Mouse (Mus musculus) limb, embryonic 13.5 days (tissue): ENCODE measurements around the gene Stat2. TPM values are rescaled to one million over a fixed set of nuclear protein-coding genes. Genes with fewer than 3 reads are reported as not detected.
A peak's percentile ranks its signal among the peaks of the same experiment; 100 is the strongest.

Source experiments
- ATAC-seq: fragments of 200-750 bp; cut with Nextera tagmentation; 2 replicates; pipeline ENCODE4 v1.8.0; 2017; ENCODE audit warnings: low read depth, moderate number of reproducible peaks, moderate TSS enrichment; ENCODE audit not compliant: low FRiP score
- H3K27ac ChIP-seq: fragments of 300-500 bp; sonication (generic); 2 replicates; pipeline ENCODE4 v1.5.1; 2015; ENCODE audit warnings: inconsistent platforms, mild to moderate bottlenecking, moderate library complexity
- H3K27me3 ChIP-seq: fragments of 300-500 bp; sonication (generic); 2 replicates; pipeline ENCODE4 v1.6.1; 2015; ENCODE audit warnings: mild to moderate bottlenecking, inconsistent platforms
- H3K36me3 ChIP-seq: fragments of 300-500 bp; sonication (generic); 2 replicates; pipeline ENCODE4 v1.6.1; 2015; ENCODE audit warnings: inconsistent platforms, mild to moderate bottlenecking, moderate library complexity
- H3K4me1 ChIP-seq: fragments of 300-500 bp; sonication (generic); 2 replicates; pipeline ENCODE4 v1.6.1; 2015; ENCODE audit warnings: inconsistent platforms
- H3K4me2 ChIP-seq: fragments of 300-500 bp; sonication (generic); replicated peaks from 2 replicates; pipeline ENCODE4 v1.6.1; 2015; ENCODE audit warnings: inconsistent platforms, mild to moderate bottlenecking, moderate library complexity
- H3K4me3 ChIP-seq: fragments of 300-500 bp; sonication (generic); 2 replicates; pipeline ENCODE4 v1.5.1; 2015; ENCODE audit warnings: moderate library complexity, mild to moderate bottlenecking, inconsistent platforms
- H3K9ac ChIP-seq: fragments of 300-500 bp; sonication (generic); 2 replicates; pipeline ENCODE4 v1.6.1; 2015; ENCODE audit warnings: mild to moderate bottlenecking, inconsistent platforms
- H3K9me3 ChIP-seq: fragments of 300-500 bp; sonication (generic); 2 replicates; pipeline ENCODE4 v1.6.1; 2016; ENCODE audit warnings: inconsistent platforms
- WGBS: fragments of 180-500 bp; shearing (Covaris S2); methylation state at CpG from one replicate; pipeline ENCODE4 v1.1.7; 2015; 5-methylcytosine and 5-hydroxymethylcytosine counted together
- polyA plus RNA-seq: library from polyadenylated mRNA; unstranded; fragments of >200 nt; fragmentation: Nextera tagmentation; extraction: Ambion mirVana; gene quantifications from 2 replicates; pipeline ENCODE4 v1.2.1, GENCODE M21; 2015

Stat2 gene
- polyA plus RNA-seq, 1 experiment from 2014 or later = 16.6 TPM

- H3K36me3 ChIP-seq = peaks cover 49% of the 10 kb centered on the region
- peaks cover 22% of the 10 kb centered on the region for H3K4me1 ChIP-seq
- H3K4me3 ChIP-seq = no peak overlapping the region
- no peak for ATAC-seq
- H3K27me3 ChIP-seq = no peaks in the 10 kb centered on the region
- H3K27ac ChIP-seq = peak overlapping the region; percentile 10; the same call in 1 of the 2 replicates
- H3K9me3 ChIP-seq = no peaks in the 10 kb centered on the region
- WGBS = 78% methylated on average over 15 of the region's 15 CpGs
- no peak overlapping the region for H3K4me2 ChIP-seq
- H3K9ac ChIP-seq = no peak overlapping the region
Measured at GRCm38 (mm10) chr10:128237807-128238480, 32.4 kb upstream of the Stat2 start.

- Histone ChIP-seq H3K4me2 (no peak overlapping the region), H3K4me1 (peaks cover 16% of the 10 kb centered on the region), H3K9me3 (no peaks in the 10 kb centered on the region), H3K9ac (no peak overlapping the region), H3K27me3 (no peaks in the 10 kb centered on the region), H3K36me3 (peaks cover 57% of the 10 kb centered on the region), H3K4me3 (no peak overlapping the region), H3K27ac (no peak overlapping the region)
- 93% methylated on average over 4 of the region's 4 CpGs for WGBS
- no peak for ATAC-seq
Measured at GRCm38 (mm10) chr10:128239140-128239539, 31.2 kb upstream of the Stat2 start.

- no peaks in the 10 kb centered on the region for H3K27me3 ChIP-seq
- H3K9me3 ChIP-seq = no peaks in the 10 kb centered on the region
- no peak for ATAC-seq
- H3K9ac ChIP-seq = no peak overlapping the region
- H3K4me3 ChIP-seq = no peak overlapping the region
- 90% methylated on average over 18 of the region's 18 CpGs for WGBS
- H3K27ac ChIP-seq = no peak overlapping the region
- peaks cover 16% of the 10 kb centered on the region for H3K4me1 ChIP-seq
- H3K36me3 ChIP-seq = peaks cover 61% of the 10 kb centered on the region
- H3K4me2 ChIP-seq = no peak overlapping the region
Measured at GRCm38 (mm10) chr10:128240131-128240530, 30.2 kb upstream of the Stat2 start.

- H3K36me3 ChIP-seq = peaks cover 90% of the 10 kb centered on the region
- no peak overlapping the region for H3K27ac ChIP-seq
- no peak for ATAC-seq
- no peaks in the 10 kb centered on the region for H3K9me3 ChIP-seq
- 95% methylated on average over 8 of the region's 8 CpGs for WGBS
- H3K4me1 ChIP-seq = no peaks in the 10 kb centered on the region
- H3K9ac ChIP-seq = no peak overlapping the region
- no peaks in the 10 kb centered on the region for H3K27me3 ChIP-seq
- no peak overlapping the region for H3K4me2 ChIP-seq
- no peak overlapping the region for H3K4me3 ChIP-seq
Measured at GRCm38 (mm10) chr10:128243252-128243651, 27.1 kb upstream of the Stat2 start.

- H3K27me3 ChIP-seq = no peaks in the 10 kb centered on the region
- H3K27ac ChIP-seq = no peak overlapping the region
- no peak for ATAC-seq
- peaks cover 96% of the 10 kb centered on the region for H3K36me3 ChIP-seq
- H3K4me3 ChIP-seq = no peak overlapping the region
- H3K9me3 ChIP-seq = no peaks in the 10 kb centered on the region
- no peaks in the 10 kb centered on the region for H3K4me1 ChIP-seq
- H3K9ac ChIP-seq = no peak overlapping the region
- no peak overlapping the region for H3K4me2 ChIP-seq
- WGBS = 93% methylated on average over 15 of the region's 15 CpGs
Measured at GRCm38 (mm10) chr10:128244121-128244520, 26.2 kb upstream of the Stat2 start.

GRCm38 (mm10) chr10:128247020-128247732 is 23.2 kb upstream of the Stat2 start:
- WGBS = 80% methylated on average over 17 of the region's 17 CpGs
- Histone ChIP-seq H3K4me2 (no peak overlapping the region), H3K27ac (no peak overlapping the region), H3K27me3 (no peaks in the 10 kb centered on the region), H3K9ac (no peak overlapping the region), H3K9me3 (no peaks in the 10 kb centered on the region), H3K4me1 (no peaks in the 10 kb centered on the region), H3K4me3 (no peak overlapping the region), H3K36me3 (peaks cover 100% of the 10 kb centered on the region)
- no peak for ATAC-seq

- no peaks in the 10 kb centered on the region for H3K27me3 ChIP-seq
- no peak overlapping the region for H3K27ac ChIP-seq
- 97% methylated on average over 13 of the region's 13 CpGs for WGBS
- peaks cover 83% of the 10 kb centered on the region for H3K36me3 ChIP-seq
- H3K9ac ChIP-seq = no peak overlapping the region
- H3K9me3 ChIP-seq = no peaks in the 10 kb centered on the region
- no peak overlapping the region for H3K4me3 ChIP-seq
- no peak for ATAC-seq
- no peaks in the 10 kb centered on the region for H3K4me1 ChIP-seq
- H3K4me2 ChIP-seq = no peak overlapping the region
Measured at GRCm38 (mm10) chr10:128250565-128250964, 19.8 kb upstream of the Stat2 start.

- no peak for ATAC-seq
- Histone ChIP-seq H3K4me2 (no peak within 1 kb of the TSS), H3K4me1 (no peaks in the 10 kb centered on the region), H3K27me3 (no peaks in the 10 kb centered on the region), H3K9me3 (no peaks in the 10 kb centered on the region), H3K36me3 (peaks cover 51% of the 10 kb centered on the region), H3K27ac (no peak within 1 kb of the TSS), H3K9ac (no peak within 1 kb of the TSS), H3K4me3 (no peak within 1 kb of the TSS)
- 80% methylated on average over 4 of the region's 4 CpGs for WGBS
Measured at GRCm38 (mm10) chr10:128253677-128254255, 16.6 kb upstream of the Stat2 start, which contains the start of gene Apon. Gene Apon, plus strand, starts transcription at chr10:128254096.

- Histone ChIP-seq H3K9me3 (no peaks in the 10 kb centered on the region), H3K27me3 (no peaks in the 10 kb centered on the region), H3K27ac (no peak overlapping the region), H3K9ac (no peak overlapping the region), H3K4me1 (no peaks in the 10 kb centered on the region), H3K4me3 (no peak overlapping the region), H3K36me3 (peaks cover 29% of the 10 kb centered on the region), H3K4me2 (no peak overlapping the region)
- ATAC-seq = no peak
- WGBS = 87% methylated on average over 8 of the region's 8 CpGs
Measured at GRCm38 (mm10) chr10:128255925-128256324, 14.4 kb upstream of the Stat2 start.

- H3K9ac ChIP-seq = no peak overlapping the region
- H3K27me3 ChIP-seq = no peaks in the 10 kb centered on the region
- no peaks in the 10 kb centered on the region for H3K4me1 ChIP-seq
- no peaks in the 10 kb centered on the region for H3K9me3 ChIP-seq
- no peak for ATAC-seq
- H3K36me3 ChIP-seq = peaks cover 25% of the 10 kb centered on the region
- H3K27ac ChIP-seq = no peak overlapping the region
- WGBS = 83% methylated on average over 8 of the region's 8 CpGs
- H3K4me2 ChIP-seq = no peak overlapping the region
- no peak overlapping the region for H3K4me3 ChIP-seq
Measured at GRCm38 (mm10) chr10:128256328-128256727, 14.0 kb upstream of the Stat2 start.

- WGBS = 88% methylated on average over 4 of the region's 4 CpGs
- Histone ChIP-seq H3K9ac (no peak overlapping the region), H3K9me3 (no peaks in the 10 kb centered on the region), H3K4me3 (no peak overlapping the region), H3K4me2 (no peak overlapping the region), H3K36me3 (0 out of 2 replicates have a peak, but pooled peaks cover 5% of the 10 kb centered on the region), H3K27me3 (no peaks in the 10 kb centered on the region), H3K27ac (no peak overlapping the region), H3K4me1 (no peaks in the 10 kb centered on the region)
- no peak for ATAC-seq
Measured at GRCm38 (mm10) chr10:128258953-128259352, 11.4 kb upstream of the Stat2 start.

GRCm38 (mm10) chr10:128259946-128260345 is 10.4 kb upstream of the Stat2 start:
- no peaks in the 10 kb centered on the region for H3K4me1 ChIP-seq
- no peaks in the 10 kb centered on the region for H3K9me3 ChIP-seq
- no peak overlapping the region for H3K9ac ChIP-seq
- H3K27ac ChIP-seq = no peak overlapping the region
- ATAC-seq = no peak
- H3K27me3 ChIP-seq = no peaks in the 10 kb centered on the region
- no peak overlapping the region for H3K4me2 ChIP-seq
- no peak overlapping the region for H3K4me3 ChIP-seq
- H3K36me3 ChIP-seq = no peaks in the 10 kb centered on the region
- WGBS = 82% methylated on average over 5 of the region's 5 CpGs
